Mouse (Mus musculus): Measurements from ENCODE around the gene Fcer2a. TPM values are rescaled to one million over a fixed set of nuclear protein-coding genes. Genes with fewer than 3 reads are reported as not detected.
A peak's percentile ranks its signal among the peaks of the same experiment; 100 is the strongest.

Gene Fcer2a
- not detected in 2 replicates for polyA plus RNA-seq (2014; fragmentation: Nextera tagmentation; extraction: Ambion mirVana)

- H3K36me3 ChIP-seq (ENCODE audit: control insufficient read depth, insufficient read depth, low read length) = no peaks in the 10 kb centered on the region
- H3K27ac ChIP-seq (ENCODE audit: low read length) = no peak within 1 kb of the TSS
- 85% methylated on average over 3 of the region's 3 CpGs for WGBS
- no peaks in the 10 kb centered on the region for H3K9me3 ChIP-seq (ENCODE audit: control insufficient read depth, low read depth, low read length)
- no peak for ATAC-seq (ENCODE audit: insufficient number of reproducible peaks, insufficient read depth, low FRiP score, low read depth)
- no peaks in the 10 kb centered on the region for H3K4me1 ChIP-seq (ENCODE audit: control insufficient read depth, insufficient read depth, low read length)
- H3K9ac ChIP-seq (replicated peaks; ENCODE audit: low read depth, low read length) = no peak within 1 kb of the TSS
- no peaks in the 10 kb centered on the region for H3K27me3 ChIP-seq (ENCODE audit: control insufficient read depth, insufficient read depth, low read length)
- H3K4me3 ChIP-seq (ENCODE audit: low read depth, low read length) = no peak within 1 kb of the TSS
- no peak within 1 kb of the TSS for H3K4me2 ChIP-seq (replicated peaks; ENCODE audit: low read depth, low read length)
These were observed at the start of gene Fcer2a for GRCm38 (mm10) chr8:3694121-3694520. Gene Fcer2a (minus strand): TSS chr8:3694175.

DNA sequence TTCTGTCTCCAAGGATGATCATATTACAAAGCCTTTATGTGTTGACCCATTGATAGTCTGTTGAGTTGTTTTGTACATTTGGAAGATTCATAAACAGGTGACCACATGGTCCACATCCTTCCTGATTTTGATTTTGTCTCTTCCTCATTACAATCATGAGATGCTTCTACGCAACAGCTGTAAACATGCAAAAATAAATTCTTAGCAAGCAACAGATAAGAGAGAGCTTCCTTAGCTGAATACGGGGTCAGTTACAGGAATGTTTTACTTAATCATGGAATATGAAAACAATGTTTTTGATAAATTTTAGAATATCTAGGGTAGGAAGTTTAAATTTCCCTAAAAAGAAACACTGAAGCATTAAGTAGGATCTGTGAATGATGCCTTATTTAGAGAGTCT lies 43.0 kb upstream of the Fcer2a start:
- no peak overlapping the region for H3K4me2 ChIP-seq (replicated peaks; ENCODE audit: low read depth, low read length)
- WGBS = 88% methylated on average over 2 of the region's 2 CpGs
- H3K9me3 ChIP-seq (ENCODE audit: control insufficient read depth, low read depth, low read length) = no peaks in the 10 kb centered on the region
- H3K4me1 ChIP-seq (ENCODE audit: control insufficient read depth, insufficient read depth, low read length) = no peaks in the 10 kb centered on the region
- H3K36me3 ChIP-seq (ENCODE audit: control insufficient read depth, insufficient read depth, low read length) = no peaks in the 10 kb centered on the region
- no peak overlapping the region for H3K27ac ChIP-seq (ENCODE audit: low read length)
- no peak overlapping the region for H3K4me3 ChIP-seq (ENCODE audit: low read depth, low read length)
- no peak overlapping the region for H3K9ac ChIP-seq (replicated peaks; ENCODE audit: low read depth, low read length)
- ATAC-seq (ENCODE audit: insufficient number of reproducible peaks, insufficient read depth, low FRiP score, low read depth) = no peak
- H3K27me3 ChIP-seq (ENCODE audit: control insufficient read depth, insufficient read depth, low read length) = no peaks in the 10 kb centered on the region

DNA sequence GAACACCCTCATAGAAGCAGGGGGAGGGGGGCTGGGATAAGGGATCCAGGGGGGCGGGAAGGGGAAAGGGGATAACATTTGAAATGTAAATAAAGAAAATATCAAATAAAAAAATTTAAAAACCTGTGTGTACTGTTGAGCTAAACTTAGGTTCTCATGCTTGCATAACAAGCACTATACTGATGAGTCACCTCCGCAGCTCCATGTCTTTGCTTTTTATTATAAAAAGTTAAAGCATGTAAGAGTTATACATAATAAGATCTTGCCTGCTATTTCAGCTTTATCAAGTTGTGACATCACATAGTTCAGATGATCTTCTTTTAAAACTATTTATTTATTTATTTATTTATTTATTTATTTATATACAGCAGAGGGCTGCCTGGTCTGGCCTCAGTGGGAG lies 41.6 kb upstream of the Fcer2a start:
- no peak for ATAC-seq (ENCODE audit: insufficient number of reproducible peaks, insufficient read depth, low FRiP score, low read depth)
- H3K4me3 ChIP-seq (ENCODE audit: low read depth, low read length) = no peak overlapping the region
- no peaks in the 10 kb centered on the region for H3K36me3 ChIP-seq (ENCODE audit: control insufficient read depth, insufficient read depth, low read length)
- H3K27ac ChIP-seq (ENCODE audit: low read length) = no peak overlapping the region
- H3K27me3 ChIP-seq (ENCODE audit: control insufficient read depth, insufficient read depth, low read length) = no peaks in the 10 kb centered on the region
- WGBS = 86% methylated on average over 2 of the region's 2 CpGs
- H3K4me2 ChIP-seq (replicated peaks; ENCODE audit: low read depth, low read length) = no peak overlapping the region
- H3K9ac ChIP-seq (replicated peaks; ENCODE audit: low read depth, low read length) = no peak overlapping the region
- no peaks in the 10 kb centered on the region for H3K9me3 ChIP-seq (ENCODE audit: control insufficient read depth, low read depth, low read length)
- no peaks in the 10 kb centered on the region for H3K4me1 ChIP-seq (ENCODE audit: control insufficient read depth, insufficient read depth, low read length)

- no peak overlapping the region for H3K27ac ChIP-seq (ENCODE audit: low read length)
- no peaks in the 10 kb centered on the region for H3K9me3 ChIP-seq (ENCODE audit: control insufficient read depth, low read depth, low read length)
- no peak overlapping the region for H3K4me3 ChIP-seq (ENCODE audit: low read depth, low read length)
- WGBS = 44% methylated on average over 1 of the region's 1 CpGs
- H3K36me3 ChIP-seq (ENCODE audit: control insufficient read depth, insufficient read depth, low read length) = no peaks in the 10 kb centered on the region
- H3K9ac ChIP-seq (replicated peaks; ENCODE audit: low read depth, low read length) = no peak overlapping the region
- no peak for ATAC-seq (ENCODE audit: insufficient number of reproducible peaks, insufficient read depth, low FRiP score, low read depth)
- H3K4me1 ChIP-seq (ENCODE audit: control insufficient read depth, insufficient read depth, low read length) = no peaks in the 10 kb centered on the region
- no peak overlapping the region for H3K4me2 ChIP-seq (replicated peaks; ENCODE audit: low read depth, low read length)
- H3K27me3 ChIP-seq (ENCODE audit: control insufficient read depth, insufficient read depth, low read length) = no peaks in the 10 kb centered on the region
These were observed 40.1 kb upstream of the Fcer2a start for GRCm38 (mm10) chr8:3734084-3734483.

- Histone ChIP-seq H3K4me1 (ENCODE audit: control insufficient read depth, insufficient read depth, low read length) (no peaks in the 10 kb centered on the region), H3K9ac (replicated peaks; ENCODE audit: low read depth, low read length) (no peak overlapping the region), H3K36me3 (ENCODE audit: control insufficient read depth, insufficient read depth, low read length) (no peaks in the 10 kb centered on the region), H3K27me3 (ENCODE audit: control insufficient read depth, insufficient read depth, low read length) (no peaks in the 10 kb centered on the region), H3K9me3 (ENCODE audit: control insufficient read depth, low read depth, low read length) (no peaks in the 10 kb centered on the region), H3K27ac (ENCODE audit: low read length) (no peak overlapping the region), H3K4me2 (replicated peaks; ENCODE audit: low read depth, low read length) (no peak overlapping the region), H3K4me3 (ENCODE audit: low read depth, low read length) (no peak overlapping the region)
- 28% methylated on average over 1 of the region's 1 CpGs for WGBS
- ATAC-seq (ENCODE audit: insufficient number of reproducible peaks, insufficient read depth, low FRiP score, low read depth) = no peak
These were observed 27.1 kb upstream of the Fcer2a start for GRCm38 (mm10) chr8:3721041-3721440.

GRCm38 (mm10) chr8:3720551-3720950 lies 26.6 kb upstream of the Fcer2a start, which contains the start of gene Clec4g:
Gene Clec4g (minus strand): TSS chr8:3720651.
- H3K9me3 ChIP-seq (ENCODE audit: control insufficient read depth, low read depth, low read length) = no peaks in the 10 kb centered on the region
- no peaks in the 10 kb centered on the region for H3K36me3 ChIP-seq (ENCODE audit: control insufficient read depth, insufficient read depth, low read length)
- 69% methylated on average over 5 of the region's 5 CpGs for WGBS
- no peaks in the 10 kb centered on the region for H3K4me1 ChIP-seq (ENCODE audit: control insufficient read depth, insufficient read depth, low read length)
- H3K27me3 ChIP-seq (ENCODE audit: control insufficient read depth, insufficient read depth, low read length) = no peaks in the 10 kb centered on the region
- H3K4me3 ChIP-seq (ENCODE audit: low read depth, low read length) = no peak within 1 kb of the TSS
- H3K9ac ChIP-seq (replicated peaks; ENCODE audit: low read depth, low read length) = no peak within 1 kb of the TSS
- H3K27ac ChIP-seq (ENCODE audit: low read length) = no peak within 1 kb of the TSS
- no peak within 1 kb of the TSS for H3K4me2 ChIP-seq (replicated peaks; ENCODE audit: low read depth, low read length)
- no peak for ATAC-seq (ENCODE audit: insufficient number of reproducible peaks, insufficient read depth, low FRiP score, low read depth)

GRCm38 (mm10) chr8:3718559-3718958 lies 24.6 kb upstream of the Fcer2a start:
- no peak overlapping the region for H3K4me2 ChIP-seq (replicated peaks; ENCODE audit: low read depth, low read length)
- no peaks in the 10 kb centered on the region for H3K36me3 ChIP-seq (ENCODE audit: control insufficient read depth, insufficient read depth, low read length)
- H3K27ac ChIP-seq (ENCODE audit: low read length) = no peak overlapping the region
- no peaks in the 10 kb centered on the region for H3K9me3 ChIP-seq (ENCODE audit: control insufficient read depth, low read depth, low read length)
- no peak overlapping the region for H3K9ac ChIP-seq (replicated peaks; ENCODE audit: low read depth, low read length)
- H3K4me3 ChIP-seq (ENCODE audit: low read depth, low read length) = no peak overlapping the region
- H3K4me1 ChIP-seq (ENCODE audit: control insufficient read depth, insufficient read depth, low read length) = no peaks in the 10 kb centered on the region
- ATAC-seq (ENCODE audit: insufficient number of reproducible peaks, insufficient read depth, low FRiP score, low read depth) = 0 out of 2 replicates have a peak, but pooled peaks have one; percentile 33
- no peaks in the 10 kb centered on the region for H3K27me3 ChIP-seq (ENCODE audit: control insufficient read depth, insufficient read depth, low read length)
- 13% methylated on average over 14 of the region's 14 CpGs for WGBS

DNA sequence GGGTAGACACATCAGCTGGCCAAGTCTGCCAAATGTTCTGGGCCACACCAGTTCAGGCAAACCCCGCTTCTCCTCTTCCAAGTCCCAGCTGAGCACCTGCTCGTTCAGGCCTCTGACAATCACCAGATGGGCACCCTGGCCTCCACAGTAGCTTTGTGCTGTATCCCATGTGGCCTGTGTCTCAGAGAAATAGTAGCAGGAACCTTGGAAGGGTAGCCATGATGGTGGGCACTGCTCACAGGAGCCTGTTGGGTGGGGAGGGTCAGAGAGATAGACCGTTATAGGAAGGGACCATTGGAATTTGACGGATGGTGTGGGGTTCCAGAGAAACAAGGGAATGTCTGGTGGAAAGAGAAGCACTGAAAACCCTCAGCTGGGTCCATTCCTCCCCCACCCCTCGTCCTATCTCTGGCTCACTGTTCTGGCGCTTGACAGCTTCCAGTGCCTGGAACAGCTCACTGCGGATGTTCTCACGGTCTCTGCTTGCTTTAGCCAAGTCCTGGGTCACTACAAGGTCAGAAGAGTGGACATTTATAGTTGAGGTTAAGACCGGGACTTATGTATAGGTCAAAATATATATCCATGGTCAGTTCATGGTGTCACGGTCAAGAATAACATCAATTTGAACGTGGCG lies 23.5 kb upstream of the Fcer2a start:
- H3K27me3 ChIP-seq (ENCODE audit: control insufficient read depth, insufficient read depth, low read length) = no peaks in the 10 kb centered on the region
- H3K9ac ChIP-seq (replicated peaks; ENCODE audit: low read depth, low read length) = no peak overlapping the region
- no peak overlapping the region for H3K27ac ChIP-seq (ENCODE audit: low read length)
- no peaks in the 10 kb centered on the region for H3K36me3 ChIP-seq (ENCODE audit: control insufficient read depth, insufficient read depth, low read length)
- ATAC-seq (ENCODE audit: insufficient number of reproducible peaks, insufficient read depth, low FRiP score, low read depth) = no peak
- H3K4me1 ChIP-seq (ENCODE audit: control insufficient read depth, insufficient read depth, low read length) = no peaks in the 10 kb centered on the region
- H3K9me3 ChIP-seq (ENCODE audit: control insufficient read depth, low read depth, low read length) = no peaks in the 10 kb centered on the region
- H3K4me3 ChIP-seq (ENCODE audit: low read depth, low read length) = no peak overlapping the region
- H3K4me2 ChIP-seq (replicated peaks; ENCODE audit: low read depth, low read length) = no peak overlapping the region
- WGBS = 69% methylated on average over 12 of the region's 12 CpGs

- Histone ChIP-seq H3K36me3 (ENCODE audit: control insufficient read depth, insufficient read depth, low read length) (no peaks in the 10 kb centered on the region), H3K27ac (ENCODE audit: low read length) (no peak overlapping the region), H3K4me3 (ENCODE audit: low read depth, low read length) (no peak overlapping the region), H3K9ac (replicated peaks; ENCODE audit: low read depth, low read length) (no peak overlapping the region), H3K4me1 (ENCODE audit: control insufficient read depth, insufficient read depth, low read length) (no peaks in the 10 kb centered on the region), H3K9me3 (ENCODE audit: control insufficient read depth, low read depth, low read length) (no peaks in the 10 kb centered on the region), H3K4me2 (replicated peaks; ENCODE audit: low read depth, low read length) (no peak overlapping the region), H3K27me3 (ENCODE audit: control insufficient read depth, insufficient read depth, low read length) (no peaks in the 10 kb centered on the region)
- 49% methylated on average over 2 of the region's 2 CpGs for WGBS
- no peak for ATAC-seq (ENCODE audit: insufficient number of reproducible peaks, insufficient read depth, low FRiP score, low read depth)
These were observed 17.7 kb upstream of the Fcer2a start for GRCm38 (mm10) chr8:3711646-3712045.
